Mouse (Mus musculus) heart, embryonic 16.5 days (tissue): Measurements from ENCODE around the gene Gjd3. TPM values are rescaled to one million over a fixed set of nuclear protein-coding genes. Genes with fewer than 3 reads are reported as not detected.
A peak's percentile ranks its signal among the peaks of the same experiment; 100 is the strongest.

Experiments
- ATAC-seq: fragments of 200-750 bp; cut with Nextera tagmentation; replicated peaks from 2 replicates; pipeline ENCODE4 v1.8.0; 2017; ENCODE audit warnings: moderate number of reproducible peaks; ENCODE audit not compliant: insufficient read depth, low FRiP score; ENCODE audit errors: extremely low read depth
- H3K27ac ChIP-seq: fragments of 300-500 bp; sonication (generic); 2 replicates; pipeline ENCODE4 v1.5.1; 2014; ENCODE audit warnings: mild to moderate bottlenecking, low read length, control low read depth, moderate library complexity
- H3K27me3 ChIP-seq: fragments of 300-500 bp; sonication (generic); 2 replicates; pipeline ENCODE4 v1.6.1; 2014; ENCODE audit warnings: low read length, mixed read lengths; ENCODE audit not compliant: control insufficient read depth, insufficient read depth
- H3K36me3 ChIP-seq: fragments of 300-500 bp; sonication (generic); 2 replicates; pipeline ENCODE4 v1.6.1; 2014; ENCODE audit not compliant: control insufficient read depth, insufficient read depth
- H3K4me1 ChIP-seq: fragments of 300-500 bp; sonication (generic); 2 replicates; pipeline ENCODE4 v1.6.1; 2014; ENCODE audit warnings: low read length, mixed read lengths; ENCODE audit not compliant: control insufficient read depth, insufficient read depth
- H3K4me2 ChIP-seq: fragments of 300-500 bp; sonication (generic); 2 replicates; pipeline ENCODE4 v1.6.1; 2014; ENCODE audit warnings: low read depth, mild to moderate bottlenecking, control low read depth, low read length
- H3K4me3 ChIP-seq: fragments of 300-500 bp; sonication (generic); 2 replicates; pipeline ENCODE4 v1.5.1; 2014; ENCODE audit warnings: mild to moderate bottlenecking, control low read depth, low read length
- H3K9ac ChIP-seq: fragments of 300-500 bp; sonication (generic); 2 replicates; pipeline ENCODE4 v1.6.1; 2014; ENCODE audit warnings: low read length, control low read depth
- H3K9me3 ChIP-seq: fragments of 300-500 bp; sonication (generic); replicated peaks from 2 replicates; pipeline ENCODE4 v1.6.1; 2016; ENCODE audit warnings: low read length; ENCODE audit not compliant: control insufficient read depth
- WGBS: fragments of 180-500 bp; shearing (Covaris S2); extraction: QIAGEN DNeasy Blood & Tissue Kit; methylation state at CpG from one replicate; pipeline ENCODE4 v1.1.7; 2014; 5-methylcytosine and 5-hydroxymethylcytosine counted together
- polyA plus RNA-seq: library from polyadenylated mRNA; unstranded; fragments of >200 nt; fragmentation: Nextera tagmentation; extraction: Ambion mirVana; gene quantifications from 2 replicates; pipeline ENCODE4 v1.2.1, GENCODE M21; 2015

Gene Gjd3
- 4.1 and 4.5 TPM in 2 replicates for polyA plus RNA-seq

DNA sequence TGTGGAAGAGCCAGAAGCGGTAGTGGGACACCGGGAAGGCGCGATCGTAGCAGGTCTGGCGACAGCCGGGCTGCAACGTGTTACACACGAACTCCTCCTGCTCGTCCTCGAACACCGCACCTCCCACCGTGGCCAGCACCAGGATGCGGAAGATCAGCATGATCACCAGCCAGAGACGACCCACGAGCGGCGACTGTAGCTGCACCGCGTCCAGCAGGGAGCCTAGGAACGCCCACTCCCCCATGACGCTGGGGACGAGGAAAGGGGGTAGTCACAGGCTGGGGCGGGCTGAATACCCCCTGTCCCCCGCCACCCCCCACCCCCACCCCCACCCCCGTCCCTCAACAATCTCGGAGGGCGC is at the start of gene Gjd3:
Gene Gjd3, minus strand, starts transcription at position 244 of the 361 bp plus-strand sequence.
- 0 out of 2 replicates have a peak, but pooled peaks have one; percentile 8 for ATAC-seq
- peak within 1 kb of the TSS; percentile 49; the same call in 1 of the 2 replicates for H3K27ac ChIP-seq
- H3K36me3 ChIP-seq: no peaks in the 10 kb centered on the region
- peaks cover 27% of the 10 kb centered on the region for H3K4me1 ChIP-seq
- H3K9me3 ChIP-seq: no peaks in the 10 kb centered on the region
- H3K4me2 ChIP-seq: peak within 1 kb of the TSS; percentile 99
- H3K4me3 ChIP-seq: peak within 1 kb of the TSS; percentile 69
- H3K9ac ChIP-seq: peak within 1 kb of the TSS; percentile 81
- WGBS: 3% methylated on average over 27 of the region's 28 CpGs
- no peaks in the 10 kb centered on the region; the same call in 1 of the 2 replicates for H3K27me3 ChIP-seq

DNA sequence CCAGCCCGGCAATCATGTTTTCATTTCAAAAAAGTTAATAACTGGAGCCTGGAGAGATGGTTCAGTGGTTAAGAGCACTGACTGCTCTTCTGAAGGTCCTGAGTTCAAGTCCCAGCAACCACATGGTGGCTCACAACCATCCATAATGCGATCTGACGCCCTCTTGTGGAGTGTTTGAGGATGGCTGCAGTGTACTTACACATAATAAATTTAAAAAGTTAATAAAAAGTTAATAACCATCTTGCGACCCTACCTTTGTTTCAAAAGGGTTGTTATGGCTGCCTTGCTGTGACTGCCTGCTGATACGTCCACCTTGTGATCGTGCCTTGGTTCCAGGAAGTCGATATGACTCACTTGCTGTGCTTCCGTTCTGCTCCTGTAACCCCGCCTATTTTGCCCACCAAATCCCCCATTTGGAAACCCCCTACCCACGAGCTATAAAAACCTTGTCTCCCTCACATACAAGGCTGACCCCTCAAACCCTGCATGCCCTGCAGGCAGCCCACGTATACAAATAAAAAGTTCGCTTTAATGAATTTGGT is 44.2 kb upstream of the Gjd3 start:
- Histone ChIP-seq H3K4me2 (no peak overlapping the region), H3K36me3 (no peaks in the 10 kb centered on the region), H3K4me1 (peaks cover 14% of the 10 kb centered on the region), H3K9ac (no peak overlapping the region), H3K4me3 (no peak overlapping the region), H3K27ac (no peak overlapping the region), H3K9me3 (no peaks in the 10 kb centered on the region), H3K27me3 (no peaks in the 10 kb centered on the region)
- no peak for ATAC-seq
- 83% methylated on average over 12 of the region's 12 CpGs for WGBS

DNA sequence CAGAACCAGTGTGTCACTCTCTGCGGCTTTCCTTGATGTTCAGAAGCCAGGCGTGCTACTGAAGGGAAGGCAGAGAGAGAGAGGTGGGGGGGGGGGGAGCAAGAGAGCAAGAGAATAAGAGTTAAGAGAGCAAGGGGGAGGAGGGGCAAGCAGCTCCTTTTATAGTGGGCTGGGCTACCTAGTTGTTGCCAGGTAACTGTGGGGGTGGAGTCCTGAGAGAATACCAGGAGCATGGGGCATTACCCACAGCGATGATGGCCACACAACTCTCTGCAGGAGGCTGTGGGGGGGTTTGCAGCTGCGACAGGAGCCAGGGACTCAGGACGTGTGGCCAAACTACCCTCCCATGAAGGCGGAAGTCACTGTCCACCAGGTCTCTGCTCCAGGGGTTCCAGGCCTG is 43.1 kb upstream of the Gjd3 start:
- Histone ChIP-seq H3K36me3 (peaks cover 7% of the 10 kb centered on the region; the same call in 1 of the 2 replicates), H3K9me3 (no peaks in the 10 kb centered on the region), H3K27ac (no peak overlapping the region), H3K9ac (no peak overlapping the region), H3K4me3 (no peak overlapping the region), H3K4me2 (no peak overlapping the region), H3K4me1 (peaks cover 17% of the 10 kb centered on the region), H3K27me3 (no peaks in the 10 kb centered on the region)
- 83% methylated on average over 6 of the region's 6 CpGs for WGBS
- ATAC-seq: no peak

GRCm38 (mm10) chr11:99024468-99025134 is 41.8 kb upstream of the Gjd3 start:
- Histone ChIP-seq H3K9me3 (no peaks in the 10 kb centered on the region), H3K36me3 (peaks cover 16% of the 10 kb centered on the region), H3K27me3 (no peaks in the 10 kb centered on the region), H3K4me3 (peak overlapping the region; percentile 89), H3K27ac (peak overlapping the region; percentile 63), H3K9ac (peak overlapping the region; percentile 63), H3K4me2 (peak overlapping the region; percentile 73), H3K4me1 (peaks cover 17% of the 10 kb centered on the region)
- 39% methylated on average over 18 of the region's 18 CpGs for WGBS
- ATAC-seq: no peak

- under 1% methylated on average over 54 of the region's 54 CpGs for WGBS
Measured at GRCm38 (mm10) chr11:99023500-99024467, 41.0 kb upstream of the Gjd3 start, which contains the start of gene Top2a. TSS of gene Top2a (minus strand) at chr11:99024189.

DNA sequence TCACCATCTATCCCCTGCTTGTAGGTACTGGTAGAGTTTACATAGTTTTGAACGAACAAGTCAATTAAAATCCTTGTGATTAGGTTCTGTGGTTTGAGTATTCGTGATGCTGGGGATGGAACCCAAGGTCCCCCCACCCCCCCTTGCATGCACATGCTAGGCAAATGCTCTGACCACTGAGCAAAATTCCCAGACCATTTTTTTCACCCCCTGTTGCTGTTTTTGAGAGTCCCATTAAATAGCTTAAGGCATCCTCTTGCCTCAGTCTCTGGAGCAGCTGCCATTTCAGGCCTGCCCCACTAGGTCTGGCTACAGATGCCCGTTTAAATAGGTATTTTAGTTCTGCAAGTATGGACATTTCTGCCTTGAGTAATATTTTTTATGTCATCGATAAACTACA is 40.3 kb upstream of the Gjd3 start:
- H3K27me3 ChIP-seq: no peaks in the 10 kb centered on the region
- H3K4me2 ChIP-seq: peak overlapping the region; percentile 67
- peaks cover 19% of the 10 kb centered on the region for H3K36me3 ChIP-seq
- WGBS: 8% methylated on average over 4 of the region's 4 CpGs
- H3K4me3 ChIP-seq: peak overlapping the region; percentile 89
- H3K4me1 ChIP-seq: peaks cover 17% of the 10 kb centered on the region
- no peaks in the 10 kb centered on the region for H3K9me3 ChIP-seq
- ATAC-seq: no peak
- peak overlapping the region; percentile 87 for H3K9ac ChIP-seq
- H3K27ac ChIP-seq: no peak overlapping the region

More at GRCm38 (mm10) chr11:99023500-99024467, 41.0 kb upstream of the Gjd3 start, which contains the start of gene Top2a:
- ATAC-seq: peak; percentile 95
- Histone ChIP-seq H3K36me3 (peaks cover 16% of the 10 kb centered on the region), H3K4me1 (peaks cover 17% of the 10 kb centered on the region), H3K4me3 (peak within 1 kb of the TSS; percentile 89), H3K27me3 (no peaks in the 10 kb centered on the region), H3K27ac (peak within 1 kb of the TSS; percentile 63), H3K9ac (peak within 1 kb of the TSS; percentile 87), H3K9me3 (no peaks in the 10 kb centered on the region), H3K4me2 (peak within 1 kb of the TSS; percentile 73)

DNA sequence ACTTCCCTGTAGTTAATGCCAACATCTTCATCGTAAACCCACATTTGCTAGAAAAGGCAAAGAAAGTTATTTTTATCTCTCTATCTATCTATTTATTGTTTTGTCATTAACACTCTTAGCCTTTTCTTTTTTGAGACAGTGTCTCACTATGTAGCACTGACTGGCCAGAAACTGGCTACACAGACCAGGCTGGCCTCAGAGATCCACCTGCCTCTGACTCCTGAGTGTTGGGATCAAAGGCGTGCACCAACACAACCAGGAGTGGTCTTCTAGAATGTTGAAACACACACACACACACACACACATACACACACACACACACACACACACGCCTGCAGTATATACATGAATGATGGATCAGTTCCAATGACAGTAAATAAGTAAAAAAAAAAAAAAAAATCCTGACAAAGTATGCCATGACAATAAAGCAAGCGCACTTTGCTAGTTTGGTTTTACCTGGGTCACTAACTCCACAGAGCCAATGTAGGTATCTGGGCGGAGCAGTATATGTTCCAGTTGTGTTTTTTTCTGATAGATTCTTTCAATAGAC is 39.6 kb upstream of the Gjd3 start:
- no peak overlapping the region for H3K27ac ChIP-seq
- peak overlapping the region; percentile 87; the same call in 1 of the 2 replicates for H3K9ac ChIP-seq
- no peak for ATAC-seq
- peaks cover 23% of the 10 kb centered on the region for H3K36me3 ChIP-seq
- H3K4me3 ChIP-seq: peak overlapping the region; percentile 89
- WGBS: 71% methylated on average over 5 of the region's 5 CpGs
- peaks cover 17% of the 10 kb centered on the region for H3K4me1 ChIP-seq
- no peaks in the 10 kb centered on the region for H3K27me3 ChIP-seq
- H3K9me3 ChIP-seq: no peaks in the 10 kb centered on the region
- H3K4me2 ChIP-seq: peak overlapping the region; percentile 67

GRCm38 (mm10) chr11:99019844-99020243 is 37.0 kb upstream of the Gjd3 start:
- Histone ChIP-seq H3K9me3 (no peaks in the 10 kb centered on the region), H3K27me3 (no peaks in the 10 kb centered on the region), H3K4me3 (no peak overlapping the region), H3K27ac (no peak overlapping the region), H3K4me2 (no peak overlapping the region), H3K36me3 (peaks cover 40% of the 10 kb centered on the region), H3K4me1 (peaks cover 17% of the 10 kb centered on the region), H3K9ac (no peak overlapping the region)
- no peak for ATAC-seq
- 93% methylated on average over 6 of the region's 6 CpGs for WGBS
